Mouse (Mus musculus) cerebellum, postnatal 10 days (tissue): ENCODE results near the gene Fam222b.
"Not testable (repeated sequence)": the region's sequence is repeated elsewhere in the genome, so short reads cannot be mapped to it uniquely, and the experiment has no call there.

ENCODE experiments used
- DNase-seq, 2 experiments: peaks; one replicate each; pipeline ENCODE4 v3.0.0; 2021; ENCODE audit warnings: mixed read lengths in 2 of 2

Gene Fam222b

GRCm38 (mm10) chr11:78182961-78183844 lies 88.7 kb downstream of the Fam222b start, which contains the start of gene Rpl23a:
Rpl23a (minus strand) TSS chr11:78183584.
- DNase-seq = peak; percentile 89 to 90

GRCm38 (mm10) chr11:78183884-78184514 lies 89.5 kb downstream of the Fam222b start:
- peak in 1 of 2 experiments; percentile 22 for DNase-seq

GRCm38 (mm10) chr11:78184702-78185101 lies 90.2 kb downstream of the Fam222b start:
- not testable (repeated sequence) for DNase-seq

- peak; percentile 81 to 88 for DNase-seq
Measured at GRCm38 (mm10) chr11:78188331-78189233, 94.1 kb downstream of the Fam222b start, which contains the start of gene Rab34. Rab34 (plus strand) TSS chr11:78188430.

GRCm38 (mm10) chr11:78189234-78190040 lies 95.0 kb downstream of the Fam222b start:
- peak; percentile 78 to 85 for DNase-seq

GRCm38 (mm10) chr11:78190041-78190440 lies 95.6 kb downstream of the Fam222b start:
- no peak for DNase-seq

DNA sequence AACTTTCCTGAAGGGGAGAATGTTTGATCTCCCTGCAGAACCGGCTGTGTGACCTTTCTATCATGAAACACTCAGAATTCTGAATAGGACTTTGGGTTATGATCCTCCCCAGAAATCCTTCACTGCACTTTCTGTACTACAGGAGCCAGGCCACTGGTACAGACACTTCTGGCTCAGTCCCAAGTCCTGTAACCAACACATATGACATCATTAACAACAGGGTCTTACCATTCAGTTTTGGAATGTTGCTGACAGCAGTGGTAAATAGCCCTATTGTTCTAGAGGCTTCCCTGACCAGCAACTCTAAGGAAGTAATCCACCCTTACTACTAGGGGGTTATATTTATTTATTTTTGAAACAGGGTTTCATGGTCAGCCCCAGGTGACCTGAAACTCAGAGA lies 98.7 kb downstream of the Fam222b start, which contains the start of gene Proca1:
Gene Proca1, plus strand, starts transcription at position 280 of the 400 bp plus-strand sequence.
- no peak for DNase-seq

DNA sequence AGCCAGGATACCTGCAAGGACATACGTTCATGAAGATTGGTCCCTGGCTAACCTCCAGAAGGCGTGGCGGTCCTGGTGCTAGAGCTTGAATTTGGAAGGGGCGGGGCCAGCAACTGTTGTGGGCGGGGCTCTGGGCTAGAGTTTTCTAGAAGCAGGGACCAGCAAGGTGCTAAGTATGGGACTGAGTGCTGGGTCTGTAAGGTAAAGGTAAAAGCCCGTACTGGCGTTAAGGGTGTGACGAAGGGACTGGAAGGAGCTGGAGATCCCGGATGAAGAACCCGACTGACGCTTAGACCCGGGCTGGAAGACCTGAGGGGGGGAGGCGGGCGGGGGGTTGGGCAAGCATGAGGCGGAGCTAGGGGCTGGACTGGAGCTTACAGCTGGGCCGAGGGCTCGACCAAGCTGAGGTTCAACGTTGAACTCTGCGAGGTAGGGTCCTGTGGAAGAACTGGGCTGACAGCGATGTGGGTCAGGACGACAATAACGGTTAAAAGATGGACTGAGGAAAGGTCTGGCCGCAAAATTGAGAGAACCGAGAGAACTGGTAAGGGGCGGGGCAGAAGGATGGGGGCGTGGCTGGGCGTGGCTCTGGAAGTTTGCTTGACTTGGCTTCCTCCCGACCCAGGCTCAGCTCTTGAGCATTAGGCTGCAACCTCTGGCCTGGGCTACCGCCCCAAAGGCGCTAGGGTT lies 100.1 kb downstream of the Fam222b start:
- DNase-seq = peak; percentile 70 to 71

- DNase-seq = no peak
Measured at GRCm38 (mm10) chr11:78195101-78195863, 100.8 kb downstream of the Fam222b start.

GRCm38 (mm10) chr11:78202372-78202771 lies 107.9 kb downstream of the Fam222b start:
- DNase-seq = no peak

DNA sequence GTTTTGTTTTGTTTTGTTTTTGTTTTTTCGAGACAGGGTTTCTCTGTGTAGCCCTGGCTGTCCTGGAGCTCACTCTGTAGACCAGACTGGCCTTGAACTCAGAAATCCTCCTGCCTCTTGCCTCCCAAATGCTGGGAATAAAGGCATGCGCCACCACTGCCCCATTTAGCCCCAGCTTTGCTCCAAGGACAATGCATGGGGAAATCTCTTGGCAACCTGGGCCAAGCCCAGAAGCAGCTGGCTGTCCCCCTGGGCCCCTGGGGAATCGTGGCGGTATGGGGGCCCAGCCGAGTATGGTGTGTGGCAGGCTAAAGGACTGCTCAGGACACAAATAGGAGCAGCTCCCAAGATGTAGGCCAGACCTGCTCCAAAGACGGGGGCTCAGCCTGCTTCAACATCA lies 109.8 kb downstream of the Fam222b start:
- peak in 1 of 2 experiments; percentile 21 for DNase-seq

- DNase-seq = no peak
Measured at GRCm38 (mm10) chr11:78205361-78206206, 111.1 kb downstream of the Fam222b start.
